Mouse (Mus musculus) gastrocnemius, adult 2 months (tissue): ENCODE measurements around the gene Btg4. TPM values are rescaled to one million over a fixed set of nuclear protein-coding genes. Genes with fewer than 3 reads are reported as not detected.

ENCODE experiments used
- DNase-seq: peaks from one replicate; pipeline ENCODE4 v3.0.0; 2022
- H3K27ac ChIP-seq: fragments of 200-600 bp; 2 replicates; pipeline ENCODE4 v1.8.1; 2022; ENCODE audit warnings: mild to moderate bottlenecking
- H3K4me3 ChIP-seq: fragments of 200-600 bp; 2 replicates; pipeline ENCODE4 v1.8.1; 2022; ENCODE audit warnings: mild to moderate bottlenecking, moderate library complexity
- CTCF ChIP-seq: fragments of 200-600 bp; IDR thresholded peaks from 2 replicates; pipeline ENCODE4 v1.8.1; 2022; ENCODE audit warnings: antibody characterized with exemption, mild to moderate bottlenecking, moderate library complexity
- intact Hi-C: fragments of 180-260 bp; cut with DNase I; formaldehyde crosslinking; loops from one replicate; pipeline ENCODE4 v1.15.1; 2025
- microRNA-seq: library from miRNA; unstranded; fragments of <30 nt; microRNA quantifications from one replicate; pipeline ENCODE4 v1.2.0, GENCODE M21; 2021
- total RNA-seq, 2 experiments: library from RNA; stranded (reverse); gene quantifications; 2 replicates each; pipeline ENCODE4 v1.2.3; 2021

Gene Btg4
- total RNA-seq, 2 experiments from 2014 or later = not detected

DNA sequence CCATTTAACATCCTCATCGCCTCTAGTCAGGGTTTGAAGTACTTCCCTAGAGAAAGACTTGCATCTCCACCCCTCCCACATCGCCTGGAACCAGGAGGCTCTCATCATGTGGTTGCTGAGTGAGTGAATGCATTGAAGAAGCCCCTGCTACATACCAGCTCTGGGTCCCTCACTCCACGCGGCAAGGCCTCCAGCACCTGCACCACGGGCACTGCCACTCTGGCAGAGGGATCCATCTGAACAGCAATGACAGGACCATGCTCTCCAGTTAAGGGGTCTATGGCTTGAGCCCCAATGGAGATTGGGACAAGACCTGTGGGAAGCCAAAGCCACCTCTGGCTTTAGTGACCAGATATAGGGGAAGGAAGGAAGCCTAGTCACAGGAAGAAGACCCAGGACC is 86.6 kb downstream of the Btg4 start:
- no peak for DNase-seq
- Histone ChIP-seq H3K27ac (no peak overlapping the region), H3K4me3 (no peak overlapping the region)
- no peak for TF ChIP-seq CTCF
- intact Hi-C loops = no loop called here

DNA sequence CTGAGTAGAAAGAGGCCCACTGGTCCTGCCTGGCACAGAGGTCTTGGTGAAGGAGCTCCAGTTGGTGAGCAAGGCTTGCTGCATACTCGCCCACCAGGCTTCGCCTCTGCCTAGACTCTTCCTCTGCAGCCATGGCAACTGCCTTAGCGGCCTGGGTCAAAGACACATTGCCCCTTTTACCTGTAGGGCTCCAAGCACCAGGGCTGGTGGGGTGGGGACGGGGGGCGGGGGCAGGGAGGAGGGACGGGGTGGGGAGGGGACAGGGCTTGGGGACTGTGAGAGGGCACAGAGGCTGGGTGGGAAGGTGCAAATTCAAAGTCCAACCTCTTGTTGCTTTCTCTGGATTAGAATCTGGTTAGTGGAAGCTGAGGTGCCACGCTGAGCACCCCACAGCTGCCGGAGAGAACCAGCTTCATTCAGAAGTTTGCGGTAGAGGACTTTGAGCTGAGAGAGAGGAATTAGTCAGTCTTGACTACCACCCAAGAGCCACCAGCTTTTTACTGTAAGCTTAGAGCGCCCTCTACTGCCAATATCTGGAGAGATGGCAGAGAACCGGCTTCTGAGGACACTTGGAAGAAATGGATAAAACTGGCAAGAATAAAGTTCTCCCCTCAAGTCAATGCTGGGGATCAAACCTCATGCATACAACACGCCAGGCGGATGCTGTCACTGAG is 91.5 kb downstream of the Btg4 start:
- TF ChIP-seq CTCF = peak; percentile 75
- peak; percentile 64 for DNase-seq
- H3K27ac ChIP-seq = no peak overlapping the region
- no peak overlapping the region for H3K4me3 ChIP-seq
- intact Hi-C loops = loop anchor here (1.0 to 10.0 kb wide), 3 partner anchors 303 to 803 kb away; no protein-coding TSS in a partner anchor

GRCm38 (mm10) chr9:51161771-51162388 is 101.2 kb downstream of the Btg4 start:
- peak; percentile 78 for DNase-seq
- Histone ChIP-seq H3K27ac (no peak overlapping the region), H3K4me3 (no peak overlapping the region)
- intact Hi-C loops = loop anchor here (1.0 to 5.0 kb wide), 2 partner anchors 115 to 130 kb away; partner anchors contain the start of gene Colca2
- TF ChIP-seq CTCF = peak; percentile 84

- no peak overlapping the region for H3K27ac ChIP-seq
- intact Hi-C loops = loop anchor here (5.0 kb wide), 1 partner anchor 113 kb away; the partner anchor contains the start of gene Colca2
- H3K4me3 ChIP-seq = no peak overlapping the region
- TF ChIP-seq CTCF = peak; percentile 2; the same call in 1 of the 2 replicates
- DNase-seq = no peak
Observed at GRCm38 (mm10) chr9:51163989-51164388, 103.3 kb downstream of the Btg4 start.

DNA sequence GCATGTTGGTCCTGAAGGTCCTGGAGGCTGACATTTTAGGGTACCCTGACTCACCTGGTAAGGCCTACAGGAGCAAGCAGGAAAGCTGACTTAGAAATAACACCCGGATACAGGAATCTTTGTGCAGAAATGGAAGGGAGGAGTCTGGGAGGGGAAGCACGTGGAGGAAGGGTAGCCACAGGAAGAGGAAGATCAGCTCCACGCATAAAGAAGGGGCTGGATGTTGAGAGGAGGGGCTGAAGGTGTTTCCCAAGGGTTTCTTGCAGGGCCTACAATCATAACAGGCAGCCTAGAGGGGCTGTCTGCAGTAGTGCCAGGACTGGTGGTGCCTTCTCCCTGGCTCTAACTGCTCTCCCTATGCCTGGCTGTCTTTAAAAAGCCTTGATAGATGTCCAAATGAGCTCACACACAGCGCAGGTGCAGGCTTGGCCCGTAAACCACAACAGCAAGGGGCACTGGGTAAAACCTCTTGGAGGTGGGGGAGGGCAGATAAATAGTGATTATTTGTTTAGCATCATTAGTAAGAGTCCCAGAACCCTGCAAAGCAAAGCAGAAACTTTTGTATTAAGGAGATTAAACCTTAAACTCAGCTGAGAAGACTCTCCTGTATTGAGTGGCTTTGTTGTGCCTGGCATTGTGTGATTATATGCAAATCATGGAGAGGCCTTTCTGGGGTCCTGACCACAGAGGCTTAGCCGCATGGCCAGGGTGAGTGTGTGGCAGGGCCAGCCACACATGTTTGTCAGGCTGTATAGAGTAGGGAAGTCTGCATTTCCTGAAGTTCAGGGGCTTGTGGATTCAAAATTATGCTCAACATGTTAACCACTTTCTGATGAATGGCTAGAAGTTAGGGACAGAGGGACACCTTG is 104.8 kb downstream of the Btg4 start, which contains the start of gene Gm32742:
TSS of gene Gm32742 (minus strand) at position 206 of the 869 bp plus-strand sequence.
- Histone ChIP-seq H3K4me3 (no peak within 1 kb of the TSS), H3K27ac (no peak within 1 kb of the TSS)
- no peak for TF ChIP-seq CTCF
- intact Hi-C loops = no loop called here
- DNase-seq = no peak

- no peak for DNase-seq
- Histone ChIP-seq H3K27ac (no peak overlapping the region), H3K4me3 (no peak overlapping the region)
- intact Hi-C loops = no loop called here
- TF ChIP-seq CTCF = no peak
Observed at GRCm38 (mm10) chr9:51167954-51168353, 107.3 kb downstream of the Btg4 start.

DNA sequence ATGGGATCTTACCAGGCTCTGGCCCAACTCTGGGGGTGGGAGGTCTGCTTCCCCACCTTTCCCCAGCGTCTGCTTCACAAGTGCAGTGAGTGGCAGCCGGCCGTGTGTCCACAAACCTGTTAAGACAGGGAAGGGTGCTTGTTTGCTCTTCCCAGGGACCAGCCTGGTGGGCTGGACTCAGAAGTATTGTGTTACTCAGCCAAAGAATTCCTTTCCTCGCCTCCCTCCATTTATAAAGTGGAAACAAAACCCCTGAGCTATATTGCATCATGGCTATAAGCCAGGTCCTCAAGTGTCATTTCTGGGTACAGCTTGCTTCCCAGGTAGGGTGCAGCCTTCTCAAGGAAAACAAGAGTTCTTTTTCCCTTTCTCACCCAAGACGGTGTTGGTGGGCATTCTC is 108.0 kb downstream of the Btg4 start:
- Histone ChIP-seq H3K4me3 (no peak overlapping the region), H3K27ac (no peak overlapping the region)
- no peak for DNase-seq
- TF ChIP-seq CTCF = no peak
- intact Hi-C loops = no loop called here

DNA sequence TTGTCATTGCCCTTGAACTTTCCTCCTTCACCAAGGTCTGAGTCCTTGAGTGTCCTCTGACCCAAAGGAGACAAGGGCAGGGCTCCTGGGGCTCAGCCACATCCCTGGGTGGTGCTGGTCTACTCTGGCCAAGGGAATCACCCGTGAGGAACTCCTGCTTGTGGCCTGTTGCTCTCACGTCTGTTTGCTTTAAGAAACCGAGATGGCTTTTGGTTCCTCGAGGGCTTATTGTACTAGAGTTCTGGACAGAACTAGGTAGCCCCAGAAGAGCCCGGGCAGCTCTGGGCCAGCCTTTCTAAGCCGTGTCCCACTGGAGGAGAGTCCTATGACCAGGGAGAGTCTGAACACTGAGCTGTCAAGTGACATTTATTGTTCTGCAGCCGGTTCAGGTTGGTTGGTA is 108.4 kb downstream of the Btg4 start:
- no peak for DNase-seq
- TF ChIP-seq CTCF = no peak
- no peak overlapping the region for H3K4me3 ChIP-seq
- intact Hi-C loops = no loop called here
- no peak overlapping the region for H3K27ac ChIP-seq

Small RNAs within 50 kb of the gene (microRNA-seq; reads per million reads assigned to microRNA genes)
- gene Mir34b (not detected), gene Mir34c (50.6 reads per million, percentile 31 among the genes with 10 or more reads in this experiment)

Other genes with a start within 250 kb of the Btg4 start
- gene Ppp2r1b, start 215.6 kb upstream of the Btg4 start, total RNA-seq = 1 to 10 TPM; 5.9 to 7.6 TPM
- 10 to 100 TPM; 17.9 to 25.2 TPM for gene Sik2, start 51.8 kb upstream of the Btg4 start, total RNA-seq
- 1 to 10 TPM in 1 of 2 experiments, under 1 TPM in 1; 0.94 to 2.1 TPM for gene Layn, start 16.2 kb downstream of the Btg4 start, total RNA-seq
- not detected for gene 4833427G06Rik, start 41.2 kb downstream of the Btg4 start, total RNA-seq
- not detected for gene Gm32742, start 104.6 kb downstream of the Btg4 start, total RNA-seq
- gene Pou2af1, start 152.8 kb downstream of the Btg4 start, total RNA-seq = not detected
- under 1 TPM; 0.26 to 0.31 TPM for gene Colca2, start 217.7 kb downstream of the Btg4 start, total RNA-seq